Mouse (Mus musculus) MEL (cell line): ENCODE measurements around the gene Car12.

Experiments used
- BHLHE40 ChIP-seq: IDR thresholded peaks from 2 replicates; pipeline ENCODE4 v1.6.1; 2012; ENCODE audit warnings: low read depth, mild to moderate bottlenecking, inconsistent platforms, low read length, improper control_type of control experiment, borderline replicate concordance
- CTCF ChIP-seq, 3 experiments: IDR thresholded peaks in 2 of 3; conservative IDR thresholded peaks in 1 of 3; 2 replicates each; pipeline ENCODE4 v1.5.1; 2011 to 2012; ENCODE audit warnings: low read length in 3 of 3, low read depth in 2 of 3, mild to moderate bottlenecking in 2 of 3, improper control_type of control experiment in 1 of 3, inconsistent platforms in 1 of 3, mixed read lengths in 1 of 3, moderate library complexity in 1 of 3; ENCODE audit not compliant: control insufficient read depth in 1 of 3, insufficient read depth in 1 of 3, poor library complexity in 1 of 3, severe bottlenecking in 1 of 3
- E2F4 ChIP-seq: IDR thresholded peaks from 2 replicates; pipeline ENCODE4 v1.6.1; 2011; ENCODE audit warnings: low read depth, low read length, improper control_type of control experiment, borderline replicate concordance
- EP300 ChIP-seq, 2 experiments: IDR thresholded peaks; 2 replicates each; pipeline ENCODE4 v1.6.1; 2011; ENCODE audit warnings: improper control_type of control experiment in 2 of 2, low read length in 2 of 2, low read depth in 1 of 2, mild to moderate bottlenecking in 1 of 2
- ETS1 ChIP-seq: IDR thresholded peaks from 2 replicates; pipeline ENCODE4 v1.6.1; 2012; ENCODE audit warnings: low read depth, mild to moderate bottlenecking, inconsistent platforms, low read length, improper control_type of control experiment, moderate library complexity
- GABPA ChIP-seq: IDR thresholded peaks from 2 replicates; pipeline ENCODE4 v1.6.1; 2012; ENCODE audit warnings: low read depth, mild to moderate bottlenecking, inconsistent platforms, low read length, improper control_type of control experiment, moderate library complexity
- KAT2A ChIP-seq: conservative IDR thresholded peaks from 2 replicates; pipeline ENCODE4 v1.6.1; 2012; ENCODE audit warnings: low read depth, low read length, improper control_type of control experiment, inconsistent platforms
- NRF1 ChIP-seq: IDR thresholded peaks from 2 replicates; pipeline ENCODE4 v1.6.1; 2014; ENCODE audit warnings: low read depth, mild to moderate bottlenecking, inconsistent platforms, low read length, improper control_type of control experiment, moderate library complexity; ENCODE audit not compliant: poor library complexity, insufficient read depth, severe bottlenecking
- POLR2A ChIP-seq, 2 experiments: IDR thresholded peaks; 2 replicates each; pipeline ENCODE4 v1.6.1; 2011 to 2012; ENCODE audit warnings: low read length in 2 of 2, mild to moderate bottlenecking in 2 of 2, control low read depth in 1 of 2, improper control_type of control experiment in 1 of 2, low read depth in 1 of 2, moderate library complexity in 1 of 2; ENCODE audit not compliant: control insufficient read depth in 1 of 2, insufficient read depth in 1 of 2, poor library complexity in 1 of 2
- POLR2AphosphoS5 ChIP-seq: IDR thresholded peaks from 2 replicates; pipeline ENCODE4 v1.6.1; 2012; ENCODE audit warnings: low read depth, borderline replicate concordance, mild to moderate bottlenecking, inconsistent platforms, low read length, moderate library complexity, mixed read lengths
- SIN3A ChIP-seq: IDR thresholded peaks from 2 replicates; pipeline ENCODE4 v1.6.1; 2012; ENCODE audit warnings: low read length, improper control_type of control experiment, inconsistent platforms
- ZC3H11A ChIP-seq: IDR thresholded peaks from 2 replicates; pipeline ENCODE4 v1.6.1; 2012; ENCODE audit warnings: low read depth, mild to moderate bottlenecking, inconsistent platforms, low read length, improper control_type of control experiment

- TF ChIP-seq EP300 (IDR thresholded peaks at IDR 0.05; ENCODE audit: low read depth in 1 of 2, low read length in 2 of 2) (no peak), KAT2A (no peak), POLR2A (IDR thresholded peaks at IDR 0.05; ENCODE audit: control insufficient read depth in 1 of 2, insufficient read depth in 1 of 2, low read depth in 1 of 2, low read length in 2 of 2, poor library complexity in 1 of 2) (no peak), CTCF (IDR thresholded peaks at IDR 0.05 in 2 of 3, conservative IDR thresholded peaks at IDR 0.05 in 1 of 3; ENCODE audit: control insufficient read depth in 1 of 3, insufficient read depth in 1 of 3, low read depth in 2 of 3, low read length in 3 of 3, poor library complexity in 1 of 3, severe bottlenecking in 1 of 3) (no peak), E2F4 (no peak), GABPA (no peak), SIN3A (no peak), NRF1 (no peak), ZC3H11A (no peak), BHLHE40 (no peak), ETS1 (no peak), POLR2AphosphoS5 (no peak)
Measured at GRCm38 (mm10) chr9:66663764-66664163, 49.7 kb upstream of the Car12 start.
